Mouse (Mus musculus): ENCODE data around the gene Map3k11.
A peak's percentile ranks its signal among the peaks of the same experiment; 100 is the strongest.

Map3k11 gene

GRCm38 (mm10) chr19:5711218-5711617 lies 22.7 kb downstream of the Map3k11 start:
- peak; percentile 82 for DNase-seq (ENCODE audit: low spot score)

DNA sequence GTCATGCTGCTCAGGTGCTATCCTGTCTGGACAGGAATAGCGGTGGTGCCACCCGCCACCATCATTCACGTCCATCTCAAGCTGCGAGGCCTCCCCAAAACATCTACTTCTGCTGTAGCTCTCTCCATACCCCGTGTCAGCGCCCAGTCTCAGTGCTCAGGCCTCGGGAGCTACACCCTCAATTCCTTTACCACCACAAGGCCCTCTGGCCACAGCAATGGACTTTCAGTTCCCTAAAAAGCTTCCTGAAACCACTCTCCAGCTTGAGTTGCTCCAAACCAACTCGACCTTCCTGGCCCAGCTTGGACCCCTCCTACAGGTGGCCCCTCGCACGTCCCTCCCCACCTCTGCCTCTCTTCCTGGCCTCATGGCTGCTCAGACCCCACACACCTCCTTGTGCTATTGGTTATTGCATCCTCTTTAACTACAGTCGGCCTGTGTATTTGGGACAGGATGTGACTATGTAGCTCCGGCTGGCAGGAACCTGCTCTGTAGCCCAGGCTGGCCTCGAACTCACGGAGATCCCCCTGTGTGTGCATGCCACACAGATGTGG lies 23.4 kb downstream of the Map3k11 start:
- DNase-seq (ENCODE audit: low spot score), result no peak

- no peak for DNase-seq (ENCODE audit: low spot score)
Measured at GRCm38 (mm10) chr19:5713255-5713654, 24.7 kb downstream of the Map3k11 start.

DNA sequence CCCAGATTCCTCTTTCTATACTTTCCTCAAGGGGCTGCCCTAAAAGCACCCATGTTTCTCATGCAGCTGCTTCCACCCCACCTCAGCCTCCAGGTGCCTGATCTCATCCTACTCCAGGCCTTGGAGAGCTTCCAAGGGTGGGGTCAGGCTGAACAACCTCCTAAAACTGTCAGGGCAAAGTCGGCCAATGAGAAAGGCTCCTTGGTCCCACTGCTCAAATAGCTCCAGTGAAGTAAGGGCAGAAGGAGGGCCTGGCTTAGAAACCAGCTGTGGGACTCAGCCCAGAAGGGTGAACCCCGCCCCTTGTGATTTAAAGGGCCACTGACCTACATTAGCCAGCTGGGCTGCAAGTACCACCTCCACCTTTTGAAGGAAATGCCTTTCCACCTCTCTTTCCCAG lies 25.2 kb downstream of the Map3k11 start:
- DNase-seq (ENCODE audit: low spot score), result no peak

- peak; percentile 65 for DNase-seq (ENCODE audit: low spot score)
Measured at GRCm38 (mm10) chr19:5715793-5716688, 27.5 kb downstream of the Map3k11 start.

DNA sequence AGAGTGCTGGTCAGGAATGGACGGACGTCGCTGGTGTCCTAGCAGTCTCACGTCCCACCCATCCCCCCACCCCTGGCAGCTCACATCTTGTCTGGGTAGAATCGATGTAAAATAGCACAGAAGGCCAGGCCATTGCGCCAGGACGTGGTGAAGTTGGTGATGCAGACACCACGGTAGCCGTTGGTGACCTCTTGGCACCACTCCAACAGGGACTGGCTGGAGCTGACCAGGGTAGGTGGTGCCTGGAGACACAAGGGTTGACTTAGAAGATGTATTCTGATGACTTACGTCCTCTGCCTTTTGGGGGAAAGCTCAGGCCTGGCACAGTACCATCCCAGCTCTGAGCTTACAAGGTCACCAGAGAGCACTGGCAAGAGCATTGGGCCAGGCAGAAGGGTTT lies 28.4 kb downstream of the Map3k11 start:
- DNase-seq (ENCODE audit: low spot score), result no peak

DNA sequence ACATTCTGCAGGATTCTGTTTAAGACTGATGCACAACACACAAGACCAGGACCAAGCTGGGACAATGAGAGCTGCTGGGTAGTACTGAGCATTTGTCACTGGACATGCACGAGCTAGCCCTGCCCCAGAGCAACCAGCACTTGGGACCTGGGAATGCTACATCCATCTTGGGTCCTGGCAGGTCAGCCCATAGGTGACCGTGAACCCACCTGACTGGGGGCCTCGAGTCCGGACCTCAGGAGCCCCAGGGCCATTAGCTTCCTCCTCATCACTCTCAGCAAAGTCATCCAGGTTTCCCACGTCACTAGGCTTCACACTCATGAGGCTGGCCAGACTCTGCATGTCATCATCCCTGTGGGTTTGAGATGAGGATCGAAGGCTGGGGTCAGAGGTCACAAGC lies 32.7 kb downstream of the Map3k11 start:
- DNase-seq (ENCODE audit: low spot score), result no peak

- no peak for DNase-seq (ENCODE audit: low spot score)
Measured at GRCm38 (mm10) chr19:5722848-5723425, 34.4 kb downstream of the Map3k11 start.

GRCm38 (mm10) chr19:5723934-5724548 lies 35.5 kb downstream of the Map3k11 start:
- DNase-seq (ENCODE audit: low spot score), result no peak

DNA sequence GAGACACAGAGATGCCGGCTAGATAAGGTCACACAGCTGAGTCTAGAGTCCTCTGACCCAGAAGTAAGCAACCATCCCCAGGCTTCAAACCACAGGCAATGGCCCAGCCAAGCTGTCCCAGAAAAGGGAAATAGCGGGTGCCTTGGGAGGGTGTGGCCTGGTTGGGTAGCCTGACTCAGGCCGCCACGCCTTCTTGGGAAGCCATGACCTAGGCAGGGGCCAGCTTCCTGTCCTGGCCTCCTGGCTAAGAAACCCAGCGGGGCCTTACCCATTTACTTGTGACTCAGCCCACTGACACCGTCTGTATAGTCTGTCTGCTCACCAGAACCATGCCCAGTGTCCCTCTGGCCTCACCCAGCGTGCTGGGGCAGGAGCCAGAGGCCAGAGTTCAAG lies 36.0 kb downstream of the Map3k11 start:
- no peak for DNase-seq (ENCODE audit: low spot score)

GRCm38 (mm10) chr19:5725029-5725707 lies 36.6 kb downstream of the Map3k11 start:
- no peak for DNase-seq (ENCODE audit: low spot score)

- DNase-seq (ENCODE audit: low spot score), result no peak
Measured at GRCm38 (mm10) chr19:5725767-5726515, 37.4 kb downstream of the Map3k11 start, which contains the start of gene Ehbp1l1. Ehbp1l1 (minus strand) TSS chr19:5726317.

GRCm38 (mm10) chr19:5726961-5727578 lies 38.5 kb downstream of the Map3k11 start:
- DNase-seq (ENCODE audit: low spot score), result no peak

- peak; percentile 92 for DNase-seq (ENCODE audit: low spot score)
Measured at GRCm38 (mm10) chr19:5727701-5728100, 39.2 kb downstream of the Map3k11 start.

DNA sequence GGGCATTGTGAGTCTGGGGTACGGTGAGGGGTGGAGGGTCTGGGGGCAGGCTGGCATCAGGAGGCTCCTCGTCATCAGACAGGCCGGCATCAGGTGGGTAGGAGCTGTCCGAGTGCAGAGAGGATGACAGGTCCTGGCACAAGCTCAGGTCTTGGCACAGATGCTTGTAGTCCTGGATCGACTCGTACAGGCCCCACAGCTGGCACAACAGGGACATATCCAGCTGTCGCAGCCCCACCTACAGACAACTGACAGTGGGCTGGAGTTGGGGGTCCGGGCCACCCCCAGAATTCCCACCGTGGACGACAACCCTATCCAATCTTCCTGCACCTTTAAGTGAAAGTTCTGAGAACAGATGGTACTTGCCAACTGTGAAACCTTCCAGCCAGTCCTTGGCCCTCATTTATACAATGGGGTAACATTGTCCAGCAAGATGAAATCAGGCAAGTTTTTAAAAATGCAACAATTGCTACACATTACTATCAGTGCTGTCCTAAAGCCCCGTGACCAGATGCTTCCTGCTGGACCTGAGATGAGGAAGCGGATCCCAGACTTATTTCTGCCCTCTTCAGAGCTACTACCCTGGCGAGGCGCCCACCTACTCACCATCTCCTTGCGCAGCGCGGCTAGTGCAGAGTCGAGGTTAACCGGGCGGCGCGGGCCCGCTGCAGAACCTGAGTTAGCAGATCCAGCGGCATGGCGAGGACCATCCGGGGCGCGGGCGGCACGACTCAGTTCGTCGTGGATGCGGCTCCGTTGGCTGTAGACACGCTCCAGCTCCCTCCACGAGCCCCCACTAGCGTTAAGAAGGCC lies 40.3 kb downstream of the Map3k11 start:
- DNase-seq (ENCODE audit: low spot score), result peak; percentile 57

GRCm38 (mm10) chr19:5729444-5729815 lies 40.9 kb downstream of the Map3k11 start, which contains the start of gene Fam89b:
Fam89b (minus strand) TSS chr19:5729653.
- peak; percentile 95 for DNase-seq (ENCODE audit: low spot score)

- no peak for DNase-seq (ENCODE audit: low spot score)
Measured at GRCm38 (mm10) chr19:5730314-5731186, 42.0 kb downstream of the Map3k11 start.

DNA sequence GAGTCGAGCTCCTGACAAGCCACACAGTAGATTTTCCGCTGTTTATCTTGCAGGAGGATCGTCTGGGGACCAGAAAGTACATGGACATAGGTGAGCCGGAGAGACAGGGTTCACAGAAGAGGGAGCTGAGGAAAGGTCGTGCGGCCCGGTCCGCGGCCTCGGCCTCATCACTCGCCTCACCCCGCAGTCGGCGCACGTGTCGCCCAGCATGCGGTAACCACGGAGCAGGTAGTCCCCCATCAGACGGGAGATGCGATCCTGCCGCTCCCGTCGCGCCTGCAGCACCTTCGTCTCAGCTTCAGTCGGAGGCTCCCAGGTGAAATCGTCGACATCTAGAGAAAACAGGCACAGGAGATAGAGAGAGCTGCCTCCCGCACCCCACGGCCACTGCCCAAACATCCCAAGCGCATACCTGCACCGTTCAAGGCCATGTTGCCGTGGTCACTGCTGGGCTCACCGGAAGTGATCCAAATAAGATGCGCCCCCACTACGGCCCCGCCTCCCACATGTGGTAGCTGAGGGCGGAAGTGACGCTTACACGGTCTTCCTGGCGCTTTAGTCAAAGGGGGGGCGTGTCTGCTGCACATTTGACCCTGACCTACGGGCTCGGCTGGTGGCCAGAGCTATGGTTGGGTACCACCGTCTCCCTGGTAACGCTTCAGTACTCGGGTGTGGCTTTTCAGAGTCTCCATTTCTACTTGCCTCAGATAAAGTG lies 42.9 kb downstream of the Map3k11 start:
- DNase-seq (ENCODE audit: low spot score), result peak; percentile 99

Data from embryo, embryonic 10.5 days (tissue).